Mouse (Mus musculus) spleen, adult 2 months (tissue): Measurements from ENCODE around the gene Gm29276. TPM values are rescaled to one million over a fixed set of nuclear protein-coding genes. Genes with fewer than 3 reads are reported as not detected.
"Not testable (repeated sequence)": the region's sequence is repeated elsewhere in the genome, so short reads cannot be mapped to it uniquely, and the experiment has no call there.

Experiments
- DNase-seq, 2 experiments: peaks; one replicate each; pipeline versions ENCODE4 v3.0.0 to v3.0.0-alpha.2; 2012 to 2021; ENCODE audit warnings: low spot score in 2 of 2, low read depth in 1 of 2
- H3K27ac ChIP-seq: fragments of 200-500 bp; 2 replicates; pipeline ENCODE4 v1.5.1; 2012; ENCODE audit warnings: low read length, inconsistent platforms; ENCODE audit not compliant: insufficient read depth
- H3K27me3 ChIP-seq: fragments of 200-500 bp; 2 replicates; pipeline ENCODE4 v1.6.1; 2012; ENCODE audit warnings: mild to moderate bottlenecking, moderate library complexity, low read length, inconsistent platforms; ENCODE audit not compliant: control insufficient read depth, insufficient read depth
- H3K36me3 ChIP-seq: fragments of 200-500 bp; 2 replicates; pipeline ENCODE4 v1.6.1; 2012; ENCODE audit warnings: mild to moderate bottlenecking, low read length, inconsistent platforms; ENCODE audit not compliant: control insufficient read depth, insufficient read depth
- H3K4me1 ChIP-seq: fragments of 200-500 bp; 2 replicates; pipeline ENCODE4 v1.6.1; 2011; ENCODE audit warnings: inconsistent platforms; ENCODE audit not compliant: control insufficient read depth, insufficient read depth, insufficient read length
- H3K4me3 ChIP-seq: fragments of 200-500 bp; 2 replicates; pipeline ENCODE4 v1.5.1; 2011; ENCODE audit warnings: mild to moderate bottlenecking, inconsistent platforms; ENCODE audit not compliant: insufficient read depth, insufficient read length; ENCODE audit errors: extremely low read depth
- WGBS: fragments of 180-500 bp; shearing (Covaris S2); methylation state at CpG from one replicate; pipeline ENCODE4 v1.1.7; 2018; 5-methylcytosine and 5-hydroxymethylcytosine counted together
- polyA plus RNA-seq: library from polyadenylated mRNA; depleted of rRNA; stranded (reverse); fragments of >200 nt; gene quantifications from 2 replicates; pipeline ENCODE4 v1.2.3, GENCODE M21; 2012; rRNA removed

Gene Gm29276
- polyA plus RNA-seq, result not detected in 2 replicates

DNA sequence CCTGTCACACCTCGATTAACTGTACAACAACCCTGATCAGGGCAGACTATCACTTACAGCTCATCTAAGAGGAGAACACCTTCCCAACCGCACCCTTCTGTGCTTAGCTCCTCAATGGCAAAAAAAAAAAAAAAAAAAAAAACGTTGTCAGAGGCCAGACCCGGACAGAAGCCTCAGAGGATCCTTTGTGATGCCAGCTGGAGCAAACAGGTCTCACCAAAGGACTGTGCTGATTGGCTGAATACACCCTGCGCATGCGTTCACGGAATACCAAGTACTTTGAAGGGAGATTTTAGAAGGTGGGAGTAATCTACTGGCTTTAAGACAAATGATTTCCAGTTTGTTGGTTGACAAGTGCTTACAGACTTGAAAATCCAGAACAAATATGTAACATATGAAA, at the start of gene Gm29276:
TSS of gene Gm29276 (minus strand) at position 101 of the 400 bp plus-strand sequence.
- not testable (repeated sequence) for H3K4me1 ChIP-seq, DNase-seq
- no CpG with 5 or more reads among the region's 7 CpGs for WGBS

More for the DNA sequence above, at the start of gene Gm29276:
- H3K27ac ChIP-seq, H3K27me3 ChIP-seq, H3K4me3 ChIP-seq, H3K36me3 ChIP-seq: not testable (repeated sequence)
